Mouse (Mus musculus): ENCODE data around the gene Rtf1.

- no peak for TF ChIP-seq GATA1 (IDR thresholded peaks at IDR 0.05; ENCODE audit: low read length)
- TF ChIP-seq TAL1 (IDR thresholded peaks at IDR 0.05; ENCODE audit: low read length): no peak
These were observed 38.1 kb upstream of the Rtf1 start for GRCm38 (mm10) chr2:119636781-119637180.

Measured in erythroblast, embryonic 14.5 days (primary cell).